In genomic region chr4:136855081-136855480, GRCm38 (mm10) we compare ENCODE assay signal across 10 mouse cellular contexts. TPM values are rescaled to one million over a fixed set of nuclear protein-coding genes. Genes with fewer than 3 reads are reported as not detected.
A peak's percentile ranks its signal among the peaks of the same experiment; 100 is the strongest.
DNase-seq lines count a peak whose midpoint lies in the region; ATAC-seq and TF ChIP-seq lines count a peak whose summit lies in the region.
"Had no signal": no experiment of that assay in that cellular context is flagged by ENCODE, and none has a peak within 500 bp of the region (broad histone marks: within the 10 kb centered on the region; RNA-seq: fewer than 3 reads in every experiment).

No protein-coding gene starts in this region.

- H3K27me3 ChIP-seq in kidney, postnatal 0 days (ENCODE audit: insufficient read depth, low read length), result no peaks in the 10 kb centered on the region

- no peak overlapping the region for H3K4me3 ChIP-seq in kidney, postnatal 0 days (replicated peaks; ENCODE audit: low read depth, low read length)
- H3K4me3 ChIP-seq: erythroblast, embryonic 14.5 days had no signal

- WGBS in kidney, postnatal 0 days, result 40% methylated on average over 6 of the region's 6 CpGs

- no peaks in the 10 kb centered on the region for H3K36me3 ChIP-seq in kidney, postnatal 0 days (ENCODE audit: insufficient read depth, low read length)

- DNase-seq in adrenal gland, postnatal 14 days, result peak; percentile 37
- no peak for DNase-seq in adrenal gland, adult 2 months
- DNase-seq in kidney, postnatal 0 days (ENCODE audit: low spot score), result no peak
- no peak for DNase-seq in kidney, adult 11 months
- DNase-seq in right cerebral cortex, postnatal 14 days, result peak; percentile 62
- DNase-seq in right cerebral cortex, postnatal 10 days (ENCODE audit: low spot score in 2 of 2), result no peak
- DNase-seq in retina, postnatal 1 day, result peak; percentile 52
- no peak for DNase-seq in spleen, postnatal 4 days (ENCODE audit: low spot score in 2 of 2)

- H3K9ac ChIP-seq in kidney, postnatal 0 days (ENCODE audit: low read depth, low read length), result no peak overlapping the region

- H3K9me3 ChIP-seq in kidney, postnatal 0 days (replicated peaks; ENCODE audit: low read length), result no peaks in the 10 kb centered on the region

- TF ChIP-seq CTCF in kidney, postnatal 0 days (IDR thresholded peaks at IDR 0.05; ENCODE audit: low read depth), result peak; percentile 45

- no peak overlapping the region for H3K27ac ChIP-seq in kidney, postnatal 0 days
- H3K27ac ChIP-seq: macrophage had no signal

- no peak overlapping the region for H3K4me2 ChIP-seq in kidney, postnatal 0 days (ENCODE audit: low read length)

- no peaks in the 10 kb centered on the region for H3K4me1 ChIP-seq in kidney, postnatal 0 days (replicated peaks; ENCODE audit: insufficient read depth, low read length)

- ATAC-seq in kidney, postnatal 0 days (replicated peaks; ENCODE audit: low FRiP score, low read depth), result no peak

RNA-seq across cellular contexts. Expression of gene Ephb2, which starts 19.3 kb away (rescaled TPM):
- total RNA-seq in adrenal gland, postnatal 14 days (2021), result 10.3 and 11.3 TPM in 2 replicates
- 10 to 100 TPM; 18.1 to 26.2 TPM for total RNA-seq in adrenal gland, adult 2 months (2021)
- 83.5 and 101 TPM in 2 replicates for polyA plus RNA-seq in adrenal gland, adult 2 months (2012; rRNA removed)
- 4.5 and 4.6 TPM in 2 replicates for polyA plus RNA-seq in kidney, postnatal 0 days (2015; fragmentation: Nextera tagmentation; extraction: Ambion mirVana)
- polyA plus RNA-seq: erythroblast, embryonic 14.5 days had no signal

RNA-seq across cellular contexts. Expression of gene C1qb, which starts 30.9 kb away (rescaled TPM):
- 28.1 and 31.7 TPM in 2 replicates for total RNA-seq in adrenal gland, postnatal 14 days (2021)
- total RNA-seq in adrenal gland, adult 2 months (2021), result 10 to 100 TPM; 62.5 to 82.8 TPM
- polyA plus RNA-seq in adrenal gland, adult 2 months (2012; rRNA removed), result 95.5 and 110 TPM in 2 replicates
- polyA plus RNA-seq in kidney, postnatal 0 days (2015; fragmentation: Nextera tagmentation; extraction: Ambion mirVana), result 54.4 and 69.0 TPM in 2 replicates

RNA-seq across cellular contexts. Expression of gene C1qc, which starts 37.8 kb away (rescaled TPM):
- total RNA-seq in adrenal gland, postnatal 14 days (2021), result 23.6 and 28.0 TPM in 2 replicates
- 10 to 100 TPM; 49.0 to 62.2 TPM for total RNA-seq in adrenal gland, adult 2 months (2021)
- 195 and 204 TPM in 2 replicates for polyA plus RNA-seq in adrenal gland, adult 2 months (2012; rRNA removed)
- 27.2 and 34.6 TPM in 2 replicates for polyA plus RNA-seq in kidney, postnatal 0 days (2015; fragmentation: Nextera tagmentation; extraction: Ambion mirVana)

RNA-seq across cellular contexts. Expression of gene C1qa, which starts 43.5 kb away (rescaled TPM):
- total RNA-seq in adrenal gland, postnatal 14 days (2021), result 30.2 and 31.6 TPM in 2 replicates
- total RNA-seq in adrenal gland, adult 2 months (2021), result 10 to 100 TPM; 57.5 to 79.1 TPM
- polyA plus RNA-seq in adrenal gland, adult 2 months (2012; rRNA removed), result 94.7 and 109 TPM in 2 replicates
- 30.2 and 35.8 TPM in 2 replicates for polyA plus RNA-seq in kidney, postnatal 0 days (2015; fragmentation: Nextera tagmentation; extraction: Ambion mirVana)

Comparison
In these comparisons a context has a peak if more than half of its experiments do, and no peak if none do; other contexts are left out.
1. DNase-seq: peak in adrenal gland, postnatal 14 days (single experiment), right cerebral cortex, postnatal 14 days (single experiment) and retina, postnatal 1 day (single experiment); none in adrenal gland, adult 2 months (single experiment), kidney, postnatal 0 days (single experiment), kidney, adult 11 months (single experiment), right cerebral cortex, postnatal 10 days (0 of 2) and spleen, postnatal 4 days (0 of 2).